Mouse (Mus musculus) mouse trophoblast stem cell (cell line): ENCODE data around the gene Proser3.

Experiments used
- in situ Hi-C, 2 experiments: fragments of 300-500 bp; cut with MseI, MboI; formaldehyde crosslinking; loops; 2 replicates in 1 of 2; 3 replicates in 1 of 2; pipeline ENCODE4 v1.15.1; 2025

The Proser3 gene

GRCm38 (mm10) chr7:30579950-30580349, 27.9 kb upstream of the Proser3 start:
- in situ Hi-C loops = no loop called here

GRCm38 (mm10) chr7:30572969-30573368, 20.9 kb upstream of the Proser3 start:
- in situ Hi-C loops = no loop called here

- in situ Hi-C loops = no loop called here
Measured at GRCm38 (mm10) chr7:30572389-30572788, 20.3 kb upstream of the Proser3 start.

- in situ Hi-C loops = no loop called here
Measured at GRCm38 (mm10) chr7:30567555-30567954, 15.5 kb upstream of the Proser3 start.

- in situ Hi-C loops = no loop called here
Measured at GRCm38 (mm10) chr7:30566033-30566432, 13.9 kb upstream of the Proser3 start.

- in situ Hi-C loops = no loop called here
Measured at GRCm38 (mm10) chr7:30564970-30565571, 13.0 kb upstream of the Proser3 start, which contains the start of gene Igflr1. Gene Igflr1, plus strand, starts transcription at chr7:30565427.

GRCm38 (mm10) chr7:30563906-30564280, 11.8 kb upstream of the Proser3 start:
- in situ Hi-C loops = no loop called here

- in situ Hi-C loops = no loop called here
Measured at GRCm38 (mm10) chr7:30563117-30563905, 11.2 kb upstream of the Proser3 start, which contains the start of the genes U2af1l4, Gm49396 and Psenen. Gene U2af1l4, plus strand, starts transcription at chr7:30563301. Gene Gm49396, plus strand, starts transcription at chr7:30563344. Gene Psenen, minus strand, starts transcription at chr7:30563627.

GRCm38 (mm10) chr7:30562526-30563116, 10.5 kb upstream of the Proser3 start:
- in situ Hi-C loops = no loop called here

GRCm38 (mm10) chr7:30560296-30560695, 8.2 kb upstream of the Proser3 start:
- in situ Hi-C loops = no loop called here

GRCm38 (mm10) chr7:30559443-30559954, 7.4 kb upstream of the Proser3 start, which contains the start of gene Lin37:
Gene Lin37, minus strand, starts transcription at chr7:30559838.
- in situ Hi-C loops = no loop called here

- in situ Hi-C loops = no loop called here
Measured at GRCm38 (mm10) chr7:30558656-30559442, 6.8 kb upstream of the Proser3 start.

GRCm38 (mm10) chr7:30557901-30558514, 5.9 kb upstream of the Proser3 start:
- in situ Hi-C loops = no loop called here

GRCm38 (mm10) chr7:30556894-30557536, 4.9 kb upstream of the Proser3 start:
- in situ Hi-C loops = no loop called here

GRCm38 (mm10) chr7:30553810-30554584, 1.9 kb upstream of the Proser3 start:
- in situ Hi-C loops = no loop called here

- in situ Hi-C loops = no loop called here
Measured at GRCm38 (mm10) chr7:30553021-30553589, 1.0 kb upstream of the Proser3 start.

- in situ Hi-C loops = no loop called here
Measured at GRCm38 (mm10) chr7:30551445-30552101, 526 bp downstream of the Proser3 start.

GRCm38 (mm10) chr7:30550603-30551002, 1.5 kb downstream of the Proser3 start:
- in situ Hi-C loops = no loop called here

- in situ Hi-C loops = no loop called here
Measured at GRCm38 (mm10) chr7:30549880-30550279, 2.2 kb downstream of the Proser3 start.
